Mouse (Mus musculus): ENCODE data around the gene Ccdc42.

GRCm38 (mm10) chr11:68610567-68610947 is 23.7 kb downstream of the Ccdc42 start:
- TF ChIP-seq CTCF (IDR thresholded peaks at IDR 0.05; ENCODE audit: borderline replicate concordance, insufficient read depth, low read length) (no peak), POLR2A (IDR thresholded peaks at IDR 0.05; ENCODE audit: low read depth, low read length) (no peak)

Data from embryonic fibroblast, embryonic 13.5 days (primary cell).